Mouse (Mus musculus): ENCODE measurements around the gene Psip1. TPM values are rescaled to one million over a fixed set of nuclear protein-coding genes. Genes with fewer than 3 reads are reported as not detected.
A peak's percentile ranks its signal among the peaks of the same experiment; 100 is the strongest.
"Not testable (repeated sequence)": the region's sequence is repeated elsewhere in the genome, so short reads cannot be mapped to it uniquely, and the experiment has no call there.

Gene Psip1
- 337 and 394 TPM in 2 replicates for polyA plus RNA-seq (2016; fragmentation: Nextera tagmentation; extraction: Ambion mirVana)

GRCm38 (mm10) chr4:83486117-83486901 lies at the start of gene Psip1:
Gene Psip1, minus strand, starts transcription at chr4:83486459.
- H3K4me3 ChIP-seq: peak within 1 kb of the TSS; percentile 97
- under 1% methylated on average over 69 of the region's 86 CpGs for WGBS
- H3K4me1 ChIP-seq: peaks cover 12% of the 10 kb centered on the region
- peak within 1 kb of the TSS; percentile 99 for H3K27ac ChIP-seq
- peak; percentile 96 for ATAC-seq (ENCODE audit: low FRiP score, low read depth)
- no peaks in the 10 kb centered on the region for H3K27me3 ChIP-seq (replicated peaks)
- H3K9me3 ChIP-seq: no peaks in the 10 kb centered on the region
- H3K36me3 ChIP-seq: peaks cover 22% of the 10 kb centered on the region
- H3K9ac ChIP-seq: peak within 1 kb of the TSS; percentile 98
- peak within 1 kb of the TSS; percentile 68 for H3K4me2 ChIP-seq (replicated peaks)

- WGBS: 32% methylated on average over 7 of the region's 7 CpGs
These were observed 47.8 kb upstream of the Psip1 start for GRCm38 (mm10) chr4:83534024-83534423.

GRCm38 (mm10) chr4:83533168-83533911 lies 47.1 kb upstream of the Psip1 start:
- no peaks in the 10 kb centered on the region for H3K4me1 ChIP-seq
- no peaks in the 10 kb centered on the region for H3K27me3 ChIP-seq (replicated peaks)
- no peaks in the 10 kb centered on the region for H3K9me3 ChIP-seq
- no peak overlapping the region for H3K9ac ChIP-seq
- 59% methylated on average over 9 of the region's 9 CpGs for WGBS
- H3K27ac ChIP-seq: no peak overlapping the region
- ATAC-seq (ENCODE audit: low FRiP score, low read depth): no peak
- no peak overlapping the region for H3K4me3 ChIP-seq
- no peaks in the 10 kb centered on the region for H3K36me3 ChIP-seq
- no peak overlapping the region for H3K4me2 ChIP-seq (replicated peaks)

More at GRCm38 (mm10) chr4:83534024-83534423, 47.8 kb upstream of the Psip1 start:
- Histone ChIP-seq H3K4me1 (no peaks in the 10 kb centered on the region), H3K9ac (no peak overlapping the region), H3K4me2 (replicated peaks) (no peak overlapping the region), H3K4me3 (no peak overlapping the region), H3K27ac (no peak overlapping the region), H3K27me3 (replicated peaks) (no peaks in the 10 kb centered on the region), H3K9me3 (no peaks in the 10 kb centered on the region), H3K36me3 (no peaks in the 10 kb centered on the region)
- ATAC-seq (ENCODE audit: low FRiP score, low read depth): no peak

DNA sequence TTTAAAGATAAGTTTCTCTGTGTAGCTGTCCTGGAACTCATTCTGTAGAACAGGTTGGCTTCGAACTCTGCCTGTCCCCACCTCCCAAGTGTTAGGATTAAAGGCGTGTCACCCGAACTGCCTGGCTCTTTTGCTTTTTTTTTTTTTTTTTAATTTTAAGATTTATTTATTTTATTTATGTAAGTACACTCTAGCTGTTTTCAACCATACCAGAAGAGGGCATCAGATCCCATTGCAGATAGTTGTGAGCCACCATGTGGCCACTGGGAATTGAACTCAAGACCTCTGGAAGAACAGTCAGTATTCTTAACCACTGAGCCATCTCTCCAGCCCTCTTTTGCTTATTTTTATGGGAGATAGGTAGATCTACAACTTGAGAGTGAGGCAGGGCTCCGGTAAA lies 43.8 kb upstream of the Psip1 start:
- not testable (repeated sequence) for H3K4me1 ChIP-seq; ATAC-seq (ENCODE audit: low FRiP score, low read depth); H3K9ac ChIP-seq; H3K4me2 ChIP-seq (replicated peaks); H3K27ac ChIP-seq; H3K27me3 ChIP-seq (replicated peaks); H3K4me3 ChIP-seq; H3K9me3 ChIP-seq; H3K36me3 ChIP-seq
- WGBS: 77% methylated on average over 4 of the region's 4 CpGs

GRCm38 (mm10) chr4:83527921-83528320 lies 41.7 kb upstream of the Psip1 start:
- H3K27ac ChIP-seq: no peak overlapping the region
- H3K4me1 ChIP-seq: peaks cover 11% of the 10 kb centered on the region
- no peak overlapping the region for H3K9ac ChIP-seq
- H3K27me3 ChIP-seq (replicated peaks): no peaks in the 10 kb centered on the region
- no peaks in the 10 kb centered on the region for H3K36me3 ChIP-seq
- no peak overlapping the region for H3K4me2 ChIP-seq (replicated peaks)
- H3K9me3 ChIP-seq: no peaks in the 10 kb centered on the region
- ATAC-seq (ENCODE audit: low FRiP score, low read depth): no peak
- H3K4me3 ChIP-seq: no peak overlapping the region

DNA sequence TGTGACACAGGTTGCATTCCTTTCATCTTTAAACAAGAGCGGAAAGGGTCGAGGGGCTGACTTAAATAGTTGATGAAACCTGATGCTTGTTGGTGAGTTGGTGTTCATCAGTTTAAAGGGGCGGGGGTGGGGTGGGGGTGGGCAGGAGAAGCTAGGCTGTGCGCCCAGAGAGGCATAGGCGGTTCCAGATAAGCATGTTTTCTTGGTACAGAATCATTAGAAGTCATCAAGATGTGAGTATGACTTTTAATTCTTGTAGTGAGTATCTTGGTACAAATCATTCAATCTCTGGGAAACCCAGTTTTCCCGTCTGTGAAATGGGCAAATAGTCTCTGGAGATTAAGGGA lies 40.7 kb upstream of the Psip1 start:
- ATAC-seq (ENCODE audit: low FRiP score, low read depth): no peak
- H3K9me3 ChIP-seq: no peaks in the 10 kb centered on the region
- WGBS: 53% methylated on average over 6 of the region's 6 CpGs
- H3K4me2 ChIP-seq (replicated peaks): no peak overlapping the region
- peaks cover 11% of the 10 kb centered on the region for H3K4me1 ChIP-seq
- H3K36me3 ChIP-seq: no peaks in the 10 kb centered on the region
- no peak overlapping the region for H3K9ac ChIP-seq
- H3K27ac ChIP-seq: no peak overlapping the region
- no peak overlapping the region for H3K4me3 ChIP-seq
- no peaks in the 10 kb centered on the region for H3K27me3 ChIP-seq (replicated peaks)

- Histone ChIP-seq H3K4me1 (peaks cover 11% of the 10 kb centered on the region), H3K4me3 (no peak overlapping the region), H3K9ac (no peak overlapping the region), H3K9me3 (no peaks in the 10 kb centered on the region), H3K27ac (no peak overlapping the region), H3K4me2 (replicated peaks) (peak overlapping the region; percentile 81), H3K36me3 (no peaks in the 10 kb centered on the region), H3K27me3 (replicated peaks) (no peaks in the 10 kb centered on the region)
- no peak for ATAC-seq (ENCODE audit: low FRiP score, low read depth)
- 5% methylated on average over 13 of the region's 13 CpGs for WGBS
These were observed 40.2 kb upstream of the Psip1 start for GRCm38 (mm10) chr4:83526270-83526987.

DNA sequence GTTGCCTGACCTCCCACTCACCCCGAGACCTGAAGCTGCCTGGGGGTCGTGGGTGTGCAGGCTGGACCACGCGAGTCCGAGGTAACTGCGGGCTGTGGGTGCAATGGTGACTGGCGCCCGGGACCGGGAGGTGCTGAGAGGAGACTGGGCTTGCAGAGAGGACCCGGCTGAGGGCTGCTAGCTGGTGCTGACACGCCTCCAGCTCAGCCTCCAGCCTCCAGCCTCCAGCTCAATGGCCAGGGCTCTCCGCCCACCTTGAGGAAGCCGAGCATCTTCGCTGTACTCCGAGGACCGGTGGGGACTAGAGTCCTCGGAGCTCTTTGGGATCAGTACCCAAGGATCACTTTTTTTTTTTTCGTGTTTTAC lies 39.4 kb upstream of the Psip1 start:
- H3K27ac ChIP-seq: peak overlapping the region; percentile 32; the same call in 1 of the 2 replicates
- H3K9me3 ChIP-seq: no peaks in the 10 kb centered on the region
- H3K9ac ChIP-seq: peak overlapping the region; percentile 74
- no peaks in the 10 kb centered on the region for H3K27me3 ChIP-seq (replicated peaks)
- 0% methylated on average over 18 of the region's 18 CpGs for WGBS
- peaks cover 11% of the 10 kb centered on the region for H3K4me1 ChIP-seq
- peak; percentile 72 for ATAC-seq (ENCODE audit: low FRiP score, low read depth)
- peak overlapping the region; percentile 69 for H3K4me3 ChIP-seq
- peak overlapping the region; percentile 81 for H3K4me2 ChIP-seq (replicated peaks)
- no peaks in the 10 kb centered on the region for H3K36me3 ChIP-seq

DNA sequence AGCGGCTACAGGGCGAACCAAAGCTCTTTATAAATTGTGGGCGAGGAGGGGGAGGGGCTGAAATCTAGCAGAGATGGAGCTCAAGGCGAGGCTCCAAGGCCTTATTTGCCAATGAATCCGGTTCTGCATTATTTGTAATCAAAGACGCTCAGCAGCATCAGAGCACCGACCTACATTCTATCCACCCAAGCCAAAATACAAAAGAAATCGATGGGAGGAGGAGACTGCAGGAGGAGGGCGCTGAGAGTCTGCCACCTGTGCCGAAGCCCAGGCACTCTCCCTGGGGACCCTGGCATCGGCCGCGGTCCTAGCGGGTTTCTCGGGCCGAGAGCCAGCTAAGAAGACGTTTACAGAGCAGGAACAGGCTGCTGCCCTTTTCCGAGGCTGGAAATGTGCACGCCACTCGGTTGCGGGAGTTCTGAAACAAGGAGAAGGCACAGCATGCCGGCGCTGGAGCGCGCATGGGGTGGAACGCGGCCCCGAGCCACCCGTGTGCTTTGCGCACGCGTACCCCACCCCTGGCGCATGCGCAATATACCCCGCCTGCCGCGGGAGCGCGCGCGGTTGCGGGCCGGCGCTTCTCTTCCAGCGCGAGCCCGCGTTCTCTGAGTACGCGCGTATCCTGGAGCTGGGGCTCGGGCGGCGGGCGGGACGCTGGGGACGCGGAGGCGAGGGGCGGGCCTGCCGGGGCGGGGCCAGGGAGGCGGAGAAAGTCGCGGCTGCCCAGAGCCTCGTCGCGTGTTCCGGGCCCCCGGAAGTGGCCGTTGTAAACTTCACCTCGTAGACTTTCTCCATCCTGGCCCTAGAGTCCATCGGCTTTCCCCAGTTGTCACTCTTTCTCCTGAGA lies 38.8 kb upstream of the Psip1 start, which contains the start of gene Ccdc171:
TSS of gene Ccdc171 (plus strand) at position 703 of the 847 bp plus-strand sequence.
- Histone ChIP-seq H3K9me3 (no peaks in the 10 kb centered on the region), H3K4me1 (peaks cover 11% of the 10 kb centered on the region), H3K9ac (peak within 1 kb of the TSS; percentile 74), H3K36me3 (no peaks in the 10 kb centered on the region), H3K4me3 (peak within 1 kb of the TSS; percentile 69), H3K27ac (peak within 1 kb of the TSS; percentile 95), H3K4me2 (replicated peaks) (peak within 1 kb of the TSS; percentile 81), H3K27me3 (replicated peaks) (no peaks in the 10 kb centered on the region)
- WGBS: under 1% methylated on average over 73 of the region's 73 CpGs
- ATAC-seq (ENCODE audit: low FRiP score, low read depth): peak; percentile 95

DNA sequence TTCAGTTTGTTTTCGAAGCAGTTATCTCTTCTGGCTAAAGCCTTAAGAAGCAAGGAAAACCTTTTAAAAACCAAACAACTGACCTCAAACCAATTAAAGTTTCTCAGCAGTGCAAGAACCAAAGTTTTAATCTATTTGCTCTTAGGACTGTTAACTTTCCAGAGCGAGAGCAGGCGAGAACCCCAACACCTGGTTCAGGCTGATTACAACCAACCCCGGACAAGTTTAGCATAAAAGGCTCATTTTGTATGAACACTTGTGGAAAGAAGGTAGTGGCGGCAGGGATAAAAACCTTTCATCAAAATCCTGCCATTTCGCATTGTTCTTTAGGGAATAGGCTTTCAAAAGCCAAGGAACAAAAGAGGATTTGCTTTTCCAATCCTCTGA lies 38.2 kb upstream of the Psip1 start:
- Histone ChIP-seq H3K4me2 (replicated peaks) (peak overlapping the region; percentile 81), H3K27ac (peak overlapping the region; percentile 95), H3K36me3 (no peaks in the 10 kb centered on the region), H3K4me3 (peak overlapping the region; percentile 69), H3K27me3 (replicated peaks) (no peaks in the 10 kb centered on the region), H3K4me1 (peaks cover 11% of the 10 kb centered on the region), H3K9ac (peak overlapping the region; percentile 74), H3K9me3 (no peaks in the 10 kb centered on the region)
- 9% methylated on average over 6 of the region's 6 CpGs for WGBS
- ATAC-seq (ENCODE audit: low FRiP score, low read depth): no peak

- Histone ChIP-seq H3K4me3 (no peak overlapping the region), H3K4me1 (peaks cover 11% of the 10 kb centered on the region), H3K27ac (no peak overlapping the region), H3K36me3 (no peaks in the 10 kb centered on the region), H3K27me3 (replicated peaks) (no peaks in the 10 kb centered on the region), H3K9ac (no peak overlapping the region), H3K9me3 (no peaks in the 10 kb centered on the region), H3K4me2 (replicated peaks) (no peak overlapping the region)
- WGBS: 59% methylated on average over 5 of the region's 5 CpGs
- ATAC-seq (ENCODE audit: low FRiP score, low read depth): no peak
These were observed 35.8 kb upstream of the Psip1 start for GRCm38 (mm10) chr4:83522066-83522465.

All from neural tube, embryonic 12.5 days (tissue).